Mouse (Mus musculus): ENCODE measurements around the gene Pip4k2a.

- TF ChIP-seq CTCF (IDR thresholded peaks at IDR 0.05; ENCODE audit: borderline replicate concordance, insufficient read depth, low read depth, low read length) (no peak), POLR2A (IDR thresholded peaks at IDR 0.05; ENCODE audit: borderline replicate concordance, insufficient read depth, low read length) (no peak)
These were observed 162.5 kb downstream of the Pip4k2a start for GRCm38 (mm10) chr2:18835266-18835908.
